Mouse (Mus musculus) kidney, postnatal 14 days (tissue): ENCODE measurements at regions not wholly inside any gene's neighbourhood (a gene's known extent, or its start where the extent isn't known, plus 50 kb on each side); places are given as distances from the start of the nearest gene placed in this dataset.
"Not testable (repeated sequence)": the region's sequence is repeated elsewhere in the genome, so short reads cannot be mapped to it uniquely, and the experiment has no call there.

ENCODE experiments used
- DNase-seq: peaks from one replicate; pipeline ENCODE4 v3.0.0; 2022; ENCODE audit warnings: mixed read lengths

GRCm38 (mm10) chr1:13042326-13042725 lies 1628.4 kb downstream of the A830018L16Rik start:
- no peak for DNase-seq

- peak; percentile 40 for DNase-seq
These were observed 1636.4 kb downstream of the A830018L16Rik start for GRCm38 (mm10) chr1:13050140-13050775.

- DNase-seq, result not testable (repeated sequence)
These were observed 1637.6 kb downstream of the A830018L16Rik start for GRCm38 (mm10) chr1:13051433-13052066.

GRCm38 (mm10) chr1:13052067-13052460 lies 1638.2 kb downstream of the A830018L16Rik start:
- peak; percentile 39 for DNase-seq

- DNase-seq, result no peak
These were observed 1643.8 kb downstream of the A830018L16Rik start for GRCm38 (mm10) chr1:13057741-13058140.

GRCm38 (mm10) chr1:13059616-13060320 lies 1645.9 kb downstream of the A830018L16Rik start:
- DNase-seq, result no peak
